Comparison of ENCODE assay signal across 9 mouse cellular contexts in genomic region chr2:59745428-59745827, GRCm38 (mm10).
DNase-seq lines count a peak whose midpoint lies in the region; ATAC-seq and TF ChIP-seq lines count a peak whose summit lies in the region.
"Had no signal": no experiment of that assay in that cellular context is flagged by ENCODE, and none has a peak within 500 bp of the region (broad histone marks: within the 10 kb centered on the region; RNA-seq: fewer than 3 reads in every experiment).

No protein-coding gene starts in this region.

- no peaks in the 10 kb centered on the region for H3K9me3 ChIP-seq in heart, embryonic 11.5 days (replicated peaks; ENCODE audit: control insufficient read depth, low read length)
- H3K9me3 ChIP-seq in forebrain, embryonic 13.5 days (replicated peaks) = no peaks in the 10 kb centered on the region
- H3K9me3 ChIP-seq: limb, embryonic 13.5 days had no signal

- peak; percentile 82 for TF ChIP-seq CTCF in brain, embryonic 14.5 days (IDR thresholded peaks at IDR 0.05; ENCODE audit: borderline replicate concordance, extremely low read depth, insufficient read depth, insufficient read length)

- peak; percentile 56 for DNase-seq in heart, adult 8-10 months (ENCODE audit: low spot score)
- peak; percentile 35 to 44 for DNase-seq in CD8-positive naive resting alpha-beta T cell, adult 2 months (ENCODE audit: low read depth in 2 of 2, low spot score in 2 of 2)
- DNase-seq in brain, embryonic 14.5 days (ENCODE audit: low read depth) = peak; percentile 87
- DNase-seq in kidney, postnatal 25 days = peak; percentile 54 to 82
- DNase-seq in lung, postnatal 25 days (ENCODE audit: low spot score) = peak; percentile 67
- DNase-seq in right cerebral cortex, postnatal 4 days = peak; percentile 76

- no peak overlapping the region for H3K4me2 ChIP-seq in heart, embryonic 11.5 days
- no peak overlapping the region for H3K4me2 ChIP-seq in forebrain, embryonic 13.5 days
- H3K4me2 ChIP-seq: limb, embryonic 13.5 days had no signal

- H3K36me3 ChIP-seq in heart, embryonic 11.5 days (ENCODE audit: control insufficient read depth, insufficient read depth, low read length) = no peaks in the 10 kb centered on the region
- H3K36me3 ChIP-seq in forebrain, embryonic 13.5 days (ENCODE audit: poor library complexity, severe bottlenecking) = no peaks in the 10 kb centered on the region
- H3K36me3 ChIP-seq: limb, embryonic 13.5 days had no signal

- no peak for TF ChIP-seq POLR2A in brain, embryonic 14.5 days (IDR thresholded peaks at IDR 0.05; ENCODE audit: borderline replicate concordance, extremely low read depth, insufficient read depth, insufficient read length, poor library complexity, severe bottlenecking)

- no peak overlapping the region for H3K27ac ChIP-seq in heart, embryonic 11.5 days (ENCODE audit: low read depth, low read length)
- H3K27ac ChIP-seq in forebrain, embryonic 13.5 days = no peak overlapping the region
- H3K27ac ChIP-seq: limb, embryonic 13.5 days had no signal

- no peak for ATAC-seq in heart, embryonic 11.5 days (replicated peaks; ENCODE audit: insufficient number of reproducible peaks, low FRiP score, low TSS enrichment)
- peak; percentile 28 for ATAC-seq in forebrain, embryonic 13.5 days

- no peak overlapping the region for H3K4me3 ChIP-seq in heart, embryonic 11.5 days (ENCODE audit: low read depth, low read length)
- H3K4me3 ChIP-seq in forebrain, embryonic 13.5 days = no peak overlapping the region
- H3K4me3 ChIP-seq: limb, embryonic 13.5 days had no signal

- H3K4me1 ChIP-seq in heart, embryonic 11.5 days (ENCODE audit: control insufficient read depth, insufficient read depth, low read length) = peaks cover 27% of the 10 kb centered on the region
- H3K4me1 ChIP-seq in forebrain, embryonic 13.5 days = no peaks in the 10 kb centered on the region

- no peaks in the 10 kb centered on the region for H3K27me3 ChIP-seq in heart, embryonic 11.5 days (ENCODE audit: control insufficient read depth, insufficient read depth, low read length)
- H3K27me3 ChIP-seq in forebrain, embryonic 13.5 days = no peaks in the 10 kb centered on the region
- H3K27me3 ChIP-seq: limb, embryonic 13.5 days had no signal

- WGBS in heart, embryonic 11.5 days (ENCODE audit: insufficient replicate concordance) = 33% methylated on average over 6 of the region's 6 CpGs
- whole genome bisulfite sequencing in forebrain, embryonic 13.5 days = 28% methylated on average over 6 of the region's 6 CpGs

- no peak overlapping the region for H3K9ac ChIP-seq in heart, embryonic 11.5 days (ENCODE audit: low read depth, low read length)
- no peak overlapping the region for H3K9ac ChIP-seq in forebrain, embryonic 13.5 days
- H3K9ac ChIP-seq: limb, embryonic 13.5 days had no signal
